Mouse (Mus musculus) neural tube, embryonic 13.5 days (tissue): ENCODE results near the gene Marc2. TPM values are rescaled to one million over a fixed set of nuclear protein-coding genes. Genes with fewer than 3 reads are reported as not detected.

Experiments used
- ATAC-seq: fragments of 200-750 bp; cut with Nextera tagmentation; 2 replicates; pipeline ENCODE4 v1.8.0; 2017; ENCODE audit warnings: low read depth, mild to moderate bottlenecking, moderate TSS enrichment, moderate library complexity
- H3K27ac ChIP-seq: fragments of 300-500 bp; sonication (generic); replicated peaks from 2 replicates; pipeline ENCODE4 v1.5.1; 2015; ENCODE audit warnings: moderate library complexity, mild to moderate bottlenecking, inconsistent platforms
- H3K27me3 ChIP-seq: fragments of 300-500 bp; sonication (generic); 2 replicates; pipeline ENCODE4 v1.6.1; 2015; ENCODE audit warnings: mild to moderate bottlenecking, inconsistent platforms
- H3K36me3 ChIP-seq: fragments of 300-500 bp; sonication (generic); 2 replicates; pipeline ENCODE4 v1.6.1; 2015; ENCODE audit warnings: mild to moderate bottlenecking, inconsistent platforms
- H3K4me1 ChIP-seq: fragments of 300-500 bp; sonication (generic); replicated peaks from 2 replicates; pipeline ENCODE4 v1.6.1; 2015; ENCODE audit warnings: inconsistent platforms
- H3K4me2 ChIP-seq: fragments of 300-500 bp; sonication (generic); 2 replicates; pipeline ENCODE4 v1.6.1; 2015; ENCODE audit warnings: inconsistent platforms, mild to moderate bottlenecking, moderate library complexity
- H3K4me3 ChIP-seq: fragments of 300-500 bp; sonication (generic); 2 replicates; pipeline ENCODE4 v1.5.1; 2015; ENCODE audit warnings: mild to moderate bottlenecking, inconsistent platforms
- H3K9ac ChIP-seq: fragments of 300-500 bp; sonication (generic); 2 replicates; pipeline ENCODE4 v1.6.1; 2015; ENCODE audit warnings: moderate library complexity, mild to moderate bottlenecking, inconsistent platforms
- H3K9me3 ChIP-seq: fragments of 300-500 bp; sonication (generic); 2 replicates; pipeline ENCODE4 v1.6.1; 2016; ENCODE audit warnings: inconsistent platforms
- WGBS: fragments of 180-500 bp; shearing (Covaris S2); methylation state at CpG from one replicate; pipeline ENCODE4 v1.1.7; 2015; 5-methylcytosine and 5-hydroxymethylcytosine counted together
- polyA plus RNA-seq: library from polyadenylated mRNA; unstranded; fragments of >200 nt; fragmentation: Nextera tagmentation; extraction: Ambion mirVana; gene quantifications from 2 replicates; pipeline ENCODE4 v1.2.1, GENCODE M21; 2015

The Marc2 gene
- polyA plus RNA-seq, 1 experiment from 2014 or later: 116 TPM

DNA sequence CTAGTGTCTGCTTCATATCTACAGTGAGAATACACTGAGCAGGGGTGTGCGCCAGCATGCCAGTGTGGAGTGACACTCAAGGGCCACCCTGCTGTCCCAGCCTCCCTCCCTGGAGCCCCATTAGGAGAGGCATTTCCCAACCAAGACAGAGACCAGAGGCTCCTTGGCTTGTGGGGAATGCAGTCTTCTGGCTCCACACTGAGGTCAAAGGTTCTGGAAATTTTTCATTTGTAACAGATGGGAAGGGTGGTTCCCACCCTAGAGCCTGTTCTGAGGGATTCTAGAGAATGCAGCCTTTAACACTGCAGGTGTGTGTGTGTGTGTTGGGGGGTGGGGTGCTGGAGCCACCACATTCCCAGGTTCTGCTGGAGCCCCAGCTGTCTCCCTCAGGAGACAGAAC, 25.3 kb upstream of the Marc2 start:
- H3K9me3 ChIP-seq: no peaks in the 10 kb centered on the region
- no peaks in the 10 kb centered on the region for H3K27me3 ChIP-seq
- no peaks in the 10 kb centered on the region for H3K36me3 ChIP-seq
- no peak overlapping the region for H3K4me3 ChIP-seq
- 94% methylated on average over 1 of the region's 1 CpGs for WGBS
- H3K4me1 ChIP-seq: 0 out of 2 replicates have a peak, but pooled peaks cover 8% of the 10 kb centered on the region
- H3K27ac ChIP-seq: no peak overlapping the region
- no peak overlapping the region for H3K9ac ChIP-seq
- H3K4me2 ChIP-seq: no peak overlapping the region
- ATAC-seq: no peak

DNA sequence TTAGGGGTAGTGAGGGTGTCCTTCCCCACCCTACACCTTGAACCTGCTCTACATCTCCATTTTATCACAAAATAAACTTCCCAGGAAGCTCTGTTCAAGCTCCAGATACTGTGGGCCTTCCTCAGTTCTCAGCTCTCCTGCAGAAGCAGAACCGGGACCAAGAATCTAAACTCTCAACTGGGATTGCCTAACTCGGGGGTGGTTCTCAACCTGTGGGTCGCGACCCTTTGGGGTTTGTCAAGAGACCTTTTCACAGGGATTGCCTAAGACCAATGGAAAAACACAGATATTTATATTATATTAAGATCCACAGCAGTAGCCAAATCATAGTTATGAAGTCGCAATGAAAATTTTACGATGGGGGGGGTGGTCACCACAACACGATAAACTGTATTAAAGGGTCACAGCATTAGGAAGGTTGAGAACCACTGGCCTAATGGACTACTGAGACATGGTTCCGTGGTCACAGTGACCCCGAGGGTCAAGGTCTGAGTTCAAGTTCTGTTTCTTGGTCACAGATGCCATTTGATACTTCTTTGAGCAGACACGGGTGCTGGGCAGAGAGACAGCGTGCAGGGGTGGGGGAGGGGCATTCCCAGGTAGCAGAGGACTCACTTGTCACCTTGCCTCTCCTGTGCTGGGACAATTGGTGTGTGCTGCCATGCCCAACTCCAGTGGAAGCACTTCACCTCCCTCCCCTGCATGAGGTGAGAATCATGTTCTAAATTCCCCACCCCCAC, 24.6 kb upstream of the Marc2 start:
- Histone ChIP-seq H3K4me1 (0 out of 2 replicates have a peak, but pooled peaks cover 8% of the 10 kb centered on the region), H3K27me3 (no peaks in the 10 kb centered on the region), H3K4me2 (no peak overlapping the region), H3K36me3 (no peaks in the 10 kb centered on the region), H3K4me3 (no peak overlapping the region), H3K9ac (no peak overlapping the region), H3K9me3 (no peaks in the 10 kb centered on the region), H3K27ac (no peak overlapping the region)
- WGBS: 83% methylated on average over 11 of the region's 11 CpGs
- ATAC-seq: no peak

DNA sequence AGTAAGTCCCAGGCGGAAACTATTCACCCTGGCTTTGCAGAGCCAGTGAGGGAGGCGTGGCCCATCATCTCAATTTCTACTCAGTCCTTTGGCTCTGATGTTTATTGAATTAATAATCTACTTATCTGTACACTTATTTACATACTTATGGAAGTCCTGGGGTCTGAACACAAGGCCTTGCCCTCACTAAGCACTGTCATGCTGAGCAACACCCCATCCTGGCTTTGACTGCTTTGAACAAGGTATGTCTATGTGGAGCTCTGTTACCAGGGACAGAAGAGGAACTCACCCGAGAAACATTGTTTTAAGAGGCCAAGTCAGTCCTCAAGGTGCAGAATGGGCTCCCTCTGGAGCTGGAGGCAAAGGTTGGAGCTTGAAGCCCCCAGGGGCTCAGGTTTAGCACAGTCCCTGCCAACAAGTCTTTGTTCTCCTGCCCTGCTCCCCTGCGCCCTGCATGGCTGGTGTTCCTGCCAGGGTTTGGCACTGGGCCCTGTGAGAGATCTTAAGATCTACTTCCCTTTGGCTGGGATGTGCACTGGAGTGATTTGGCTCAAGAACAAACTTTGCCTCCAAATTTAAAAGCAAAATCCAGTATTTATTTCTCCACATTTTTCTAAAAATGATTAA, 23.8 kb upstream of the Marc2 start:
- Histone ChIP-seq H3K4me3 (no peak overlapping the region), H3K27me3 (no peaks in the 10 kb centered on the region; the same call in 1 of the 2 replicates), H3K27ac (no peak overlapping the region), H3K4me2 (no peak overlapping the region), H3K9me3 (no peaks in the 10 kb centered on the region), H3K9ac (no peak overlapping the region), H3K4me1 (0 out of 2 replicates have a peak, but pooled peaks cover 8% of the 10 kb centered on the region), H3K36me3 (no peaks in the 10 kb centered on the region)
- ATAC-seq: no peak
- WGBS: 69% methylated on average over 4 of the region's 4 CpGs

DNA sequence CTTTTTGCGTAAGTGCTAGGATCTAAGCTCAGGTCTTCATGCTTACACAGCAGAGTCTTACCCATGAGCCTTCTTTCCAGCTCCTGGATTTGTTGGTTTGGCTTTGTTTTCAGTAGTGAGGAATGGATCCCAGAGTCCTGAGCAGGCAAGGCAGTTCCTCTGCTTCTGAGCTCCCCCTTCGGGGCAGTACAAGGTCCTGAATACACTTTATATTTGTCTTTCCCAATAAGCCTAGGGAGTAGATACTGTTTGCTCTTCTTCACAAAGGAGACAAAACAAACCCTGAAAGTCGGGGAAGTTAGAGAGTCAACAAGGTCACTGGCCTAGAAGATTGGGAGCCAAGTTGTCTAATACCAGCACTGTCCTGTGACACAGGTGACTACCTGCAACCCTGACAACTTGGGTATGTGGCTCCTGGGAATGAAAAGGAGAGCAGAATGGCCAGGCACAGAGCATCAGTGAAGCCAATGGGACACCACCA, 21.4 kb upstream of the Marc2 start:
- no peak overlapping the region for H3K4me3 ChIP-seq
- peaks cover 4% of the 10 kb centered on the region; the same call in 1 of the 2 replicates for H3K27me3 ChIP-seq
- no peak overlapping the region for H3K27ac ChIP-seq
- H3K4me2 ChIP-seq: no peak overlapping the region
- H3K9ac ChIP-seq: no peak overlapping the region
- ATAC-seq: no peak
- no peaks in the 10 kb centered on the region for H3K36me3 ChIP-seq
- no peaks in the 10 kb centered on the region for H3K9me3 ChIP-seq
- H3K4me1 ChIP-seq: 0 out of 2 replicates have a peak, but pooled peaks cover 8% of the 10 kb centered on the region
- WGBS: 92% methylated on average over 3 of the region's 3 CpGs

DNA sequence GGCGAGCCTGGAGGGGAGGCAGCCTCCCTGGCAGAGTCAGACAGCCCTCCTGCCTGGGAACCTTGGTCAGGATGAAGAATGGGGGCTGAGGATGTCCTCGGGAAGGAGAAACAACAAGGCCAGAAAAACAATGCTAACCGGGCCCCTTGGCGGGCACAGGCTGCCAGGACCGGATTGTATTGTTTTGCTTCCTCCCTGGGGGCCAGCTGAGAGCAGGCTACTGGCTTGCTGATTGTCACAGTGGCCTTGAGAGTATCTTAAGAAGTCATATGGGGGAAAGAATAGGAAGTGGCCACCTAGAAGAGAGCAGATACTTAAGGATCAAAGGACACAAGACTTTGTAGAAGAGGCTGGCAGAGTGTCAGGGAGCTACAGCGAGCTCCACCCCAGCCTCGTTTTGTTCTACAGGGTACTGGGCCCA, 18.1 kb upstream of the Marc2 start:
- H3K27ac ChIP-seq: peak overlapping the region; percentile 42; the same call in 1 of the 2 replicates
- 27% methylated on average over 7 of the region's 7 CpGs for WGBS

DNA sequence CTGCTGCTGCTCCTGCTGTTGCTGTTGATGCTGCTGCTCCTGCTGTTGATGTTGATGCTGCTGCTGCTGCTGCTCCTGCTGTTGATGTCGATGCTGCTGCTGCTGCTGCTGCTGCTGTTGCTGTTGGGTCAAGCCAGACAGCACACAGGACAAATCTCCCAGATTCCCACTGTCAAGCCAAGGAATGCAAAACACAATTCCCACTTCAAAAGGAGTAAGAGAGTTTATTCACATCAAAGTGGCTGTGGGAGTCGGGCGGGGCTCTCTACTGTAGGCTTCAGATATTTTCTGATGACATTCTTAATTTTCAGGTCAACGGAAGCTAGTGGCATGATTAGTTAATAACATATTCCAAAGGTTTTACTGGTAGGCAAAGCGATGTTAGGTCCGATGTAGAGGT, 16.4 kb upstream of the Marc2 start:
- Histone ChIP-seq H3K36me3 (no peaks in the 10 kb centered on the region), H3K9me3 (no peaks in the 10 kb centered on the region), H3K27ac (no peak overlapping the region), H3K4me2 (no peak overlapping the region), H3K9ac (no peak overlapping the region), H3K27me3 (peaks cover 21% of the 10 kb centered on the region), H3K4me1 (no peaks in the 10 kb centered on the region), H3K4me3 (no peak overlapping the region)
- 90% methylated on average over 6 of the region's 6 CpGs for WGBS
- ATAC-seq: no peak

More for the DNA sequence above, 18.1 kb upstream of the Marc2 start:
- no peaks in the 10 kb centered on the region for H3K9me3 ChIP-seq
- ATAC-seq: no peak
- no peaks in the 10 kb centered on the region for H3K36me3 ChIP-seq
- no peak overlapping the region for H3K4me2 ChIP-seq
- H3K4me3 ChIP-seq: no peak overlapping the region
- H3K4me1 ChIP-seq: no peaks in the 10 kb centered on the region
- H3K27me3 ChIP-seq: peaks cover 15% of the 10 kb centered on the region
- no peak overlapping the region for H3K9ac ChIP-seq

DNA sequence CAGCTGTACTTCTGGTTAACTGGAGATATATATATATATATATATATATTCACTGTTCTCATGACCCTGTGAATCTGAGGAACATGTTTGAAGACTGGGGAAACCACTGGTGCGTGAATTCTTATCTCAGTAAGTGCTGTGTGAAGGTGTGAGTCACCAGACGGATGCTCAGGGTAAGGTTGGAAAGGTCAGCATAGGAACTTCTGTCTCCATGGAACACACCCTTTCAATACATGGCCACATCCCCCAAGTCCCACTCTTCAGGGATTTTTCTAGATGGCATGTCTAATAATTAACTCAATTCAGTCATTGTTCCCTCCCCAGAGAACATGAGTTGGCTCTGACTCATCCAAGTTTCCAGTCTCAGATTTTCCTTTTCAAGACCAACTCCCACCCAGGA, 15.3 kb upstream of the Marc2 start:
- 74% methylated on average over 2 of the region's 2 CpGs for WGBS
- no peaks in the 10 kb centered on the region for H3K4me1 ChIP-seq
- ATAC-seq: no peak

DNA sequence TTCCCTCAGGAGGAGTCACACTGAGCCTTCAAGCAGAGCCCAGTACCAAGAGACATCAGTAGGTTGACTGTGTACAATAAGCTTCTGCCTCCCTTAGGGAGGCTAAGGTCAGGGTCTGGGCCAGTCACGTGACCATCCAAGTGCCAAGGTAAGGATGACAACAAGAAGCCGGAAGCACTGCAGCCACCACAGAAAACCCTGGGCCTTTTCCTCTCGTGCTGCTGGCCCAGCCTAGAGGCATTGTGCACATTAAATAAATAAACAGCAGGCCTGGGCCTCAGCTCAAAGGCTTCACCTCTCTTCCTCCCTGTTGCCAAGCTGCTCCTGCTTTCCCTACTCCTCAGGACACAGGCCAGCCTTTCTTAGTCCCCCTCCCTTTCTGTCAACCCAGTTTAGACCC, 14.0 kb upstream of the Marc2 start:
- H3K4me2 ChIP-seq: no peak overlapping the region
- H3K4me3 ChIP-seq: no peak overlapping the region
- no peaks in the 10 kb centered on the region for H3K36me3 ChIP-seq
- no peaks in the 10 kb centered on the region for H3K9me3 ChIP-seq
- peaks cover 24% of the 10 kb centered on the region for H3K27me3 ChIP-seq
- no peak overlapping the region for H3K27ac ChIP-seq
- ATAC-seq: no peak
- no peak overlapping the region for H3K9ac ChIP-seq
- 67% methylated on average over 3 of the region's 3 CpGs for WGBS
- no peaks in the 10 kb centered on the region for H3K4me1 ChIP-seq

More for the DNA sequence above, 15.3 kb upstream of the Marc2 start:
- H3K9me3 ChIP-seq: no peaks in the 10 kb centered on the region
- no peak overlapping the region for H3K4me2 ChIP-seq
- H3K4me3 ChIP-seq: no peak overlapping the region
- H3K27me3 ChIP-seq: peaks cover 21% of the 10 kb centered on the region
- H3K9ac ChIP-seq: no peak overlapping the region
- H3K27ac ChIP-seq: no peak overlapping the region
- H3K36me3 ChIP-seq: no peaks in the 10 kb centered on the region

DNA sequence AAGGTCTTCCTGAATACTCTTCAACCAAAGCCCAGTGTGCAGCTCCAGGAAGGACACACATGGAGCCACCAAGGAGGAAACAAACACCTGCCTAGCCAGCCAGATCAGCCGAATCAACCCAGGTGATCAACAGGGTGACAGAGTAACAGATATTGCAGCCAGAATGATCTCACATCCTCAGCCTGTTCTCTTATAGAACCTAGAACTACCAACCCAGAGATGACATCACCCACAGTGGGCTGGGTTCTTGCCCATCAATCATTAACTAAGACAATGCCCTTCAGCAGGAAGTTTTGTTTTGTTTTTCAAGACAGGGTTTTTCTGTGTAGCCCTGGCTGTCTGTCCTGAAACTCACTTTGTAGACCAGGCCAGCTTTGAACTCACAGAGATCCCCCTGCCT, 12.0 kb upstream of the Marc2 start:
- no peak overlapping the region for H3K9ac ChIP-seq
- no peak overlapping the region for H3K27ac ChIP-seq
- ATAC-seq: no peak
- 0 out of 2 replicates have a peak, but pooled peaks cover 6% of the 10 kb centered on the region for H3K4me1 ChIP-seq
- H3K4me2 ChIP-seq: no peak overlapping the region
- 87% methylated on average over 1 of the region's 1 CpGs for WGBS
- peaks cover 38% of the 10 kb centered on the region for H3K27me3 ChIP-seq
- no peak overlapping the region for H3K4me3 ChIP-seq
- no peaks in the 10 kb centered on the region for H3K9me3 ChIP-seq
- no peaks in the 10 kb centered on the region for H3K36me3 ChIP-seq

DNA sequence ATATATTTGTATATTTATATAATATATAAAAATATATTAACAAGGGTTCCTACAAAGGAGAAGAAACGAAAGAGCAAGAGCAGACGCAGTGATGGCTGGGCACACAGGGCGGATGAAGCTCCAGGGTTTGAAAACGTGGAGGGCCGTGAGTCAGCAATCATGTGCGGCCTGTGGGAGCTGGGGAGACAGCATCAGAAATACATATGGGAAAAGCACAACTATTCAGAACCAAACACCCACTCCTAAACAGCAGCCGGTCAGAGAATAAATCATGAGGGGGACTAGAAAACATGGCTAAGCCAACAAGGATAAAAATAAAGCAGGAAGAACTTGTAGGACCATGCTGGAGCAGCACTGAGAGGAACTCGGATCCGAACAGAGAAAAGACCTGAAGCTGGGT, 11.0 kb upstream of the Marc2 start:
- H3K36me3 ChIP-seq: no peaks in the 10 kb centered on the region
- no peak overlapping the region for H3K9ac ChIP-seq
- H3K4me2 ChIP-seq: no peak overlapping the region
- ATAC-seq: no peak
- H3K4me3 ChIP-seq: no peak overlapping the region
- no peaks in the 10 kb centered on the region for H3K9me3 ChIP-seq
- peaks cover 38% of the 10 kb centered on the region for H3K27me3 ChIP-seq
- peaks cover 9% of the 10 kb centered on the region; the same call in 1 of the 2 replicates for H3K4me1 ChIP-seq
- WGBS: 88% methylated on average over 9 of the region's 9 CpGs
- no peak overlapping the region for H3K27ac ChIP-seq

DNA sequence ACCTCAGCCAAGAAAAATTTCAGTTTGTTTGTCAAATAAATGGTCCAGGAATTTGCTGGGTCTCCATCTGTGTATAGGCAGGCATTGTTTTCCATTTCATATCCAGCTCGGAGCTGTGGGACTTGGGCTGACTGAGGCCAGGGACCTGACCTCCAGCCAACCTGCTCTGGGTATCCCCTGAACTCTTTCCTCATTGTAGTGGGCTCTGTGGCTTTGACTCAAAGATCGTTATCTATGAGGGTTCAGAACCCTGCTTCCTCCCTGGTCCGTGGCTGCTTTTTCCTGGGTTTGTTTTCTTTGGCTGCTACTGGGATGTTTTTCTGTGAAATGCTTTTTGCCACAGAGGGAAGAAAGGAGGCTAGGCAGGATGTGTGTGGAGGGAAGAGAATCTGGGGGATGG, 7.7 kb upstream of the Marc2 start:
- no peaks in the 10 kb centered on the region for H3K9me3 ChIP-seq
- H3K4me3 ChIP-seq: no peak overlapping the region
- H3K27me3 ChIP-seq: peaks cover 49% of the 10 kb centered on the region
- H3K4me2 ChIP-seq: no peak overlapping the region
- 65% methylated on average over 3 of the region's 3 CpGs for WGBS
- ATAC-seq: no peak
- no peak overlapping the region for H3K9ac ChIP-seq
- peaks cover 17% of the 10 kb centered on the region; the same call in 1 of the 2 replicates for H3K4me1 ChIP-seq
- H3K36me3 ChIP-seq: no peaks in the 10 kb centered on the region
- H3K27ac ChIP-seq: no peak overlapping the region

DNA sequence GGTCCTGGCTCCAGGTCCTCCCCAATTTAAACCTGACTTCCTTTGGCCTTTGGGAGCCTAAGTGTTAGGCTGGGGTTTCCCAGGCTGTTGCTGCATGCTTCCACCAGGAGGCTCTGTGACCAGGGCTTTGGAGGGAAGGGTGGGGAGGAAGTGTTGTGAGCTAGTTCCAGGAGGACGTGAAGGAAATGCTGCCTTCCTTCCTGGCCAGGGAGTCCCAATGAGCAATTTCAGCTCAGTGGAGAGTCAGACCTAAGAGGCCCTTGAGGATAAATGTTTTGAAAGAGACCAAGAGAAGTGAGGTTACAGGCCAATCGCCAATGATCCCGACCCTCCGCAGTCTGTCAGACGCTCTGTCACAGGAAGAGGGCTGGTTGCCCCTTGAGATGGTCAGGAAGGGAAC, 7.1 kb upstream of the Marc2 start:
- Histone ChIP-seq H3K4me1 (peaks cover 17% of the 10 kb centered on the region; the same call in 1 of the 2 replicates), H3K27ac (no peak overlapping the region), H3K9me3 (no peaks in the 10 kb centered on the region), H3K4me2 (peak overlapping the region; percentile 32), H3K9ac (no peak overlapping the region), H3K4me3 (no peak overlapping the region), H3K36me3 (no peaks in the 10 kb centered on the region), H3K27me3 (peaks cover 55% of the 10 kb centered on the region)
- peak; percentile 24; the same call in 1 of the 2 replicates for ATAC-seq
- WGBS: 32% methylated on average over 5 of the region's 5 CpGs
